Mouse (Mus musculus) urinary bladder, postnatal 36 days (tissue): ENCODE data around the gene Fam184a.
"Not testable (repeated sequence)": the region's sequence is repeated elsewhere in the genome, so short reads cannot be mapped to it uniquely, and the experiment has no call there.

Experiments
- DNase-seq, 2 experiments: peaks; one replicate each; pipeline ENCODE4 v3.0.0; 2022; ENCODE audit warnings: low spot score in 2 of 2, mixed read lengths in 1 of 2

The Fam184a gene

GRCm38 (mm10) chr10:53691263-53691662 is 59.7 kb downstream of the Fam184a start:
- DNase-seq: no peak

GRCm38 (mm10) chr10:53688952-53689584 is 61.9 kb downstream of the Fam184a start:
- DNase-seq: no peak

- DNase-seq: no peak
Observed at GRCm38 (mm10) chr10:53688533-53688932, 62.4 kb downstream of the Fam184a start.

GRCm38 (mm10) chr10:53687888-53688287 is 63.0 kb downstream of the Fam184a start:
- no peak for DNase-seq

- DNase-seq: no peak
Observed at GRCm38 (mm10) chr10:53685806-53686205, 65.1 kb downstream of the Fam184a start.

GRCm38 (mm10) chr10:53683226-53683625 is 67.7 kb downstream of the Fam184a start:
- DNase-seq: no peak

GRCm38 (mm10) chr10:53679690-53680557 is 71.0 kb downstream of the Fam184a start:
- no peak for DNase-seq

GRCm38 (mm10) chr10:53661788-53662187 is 89.1 kb downstream of the Fam184a start:
- DNase-seq: no peak

- not testable (repeated sequence) for DNase-seq
Observed at GRCm38 (mm10) chr10:53654239-53654638, 96.7 kb downstream of the Fam184a start.

GRCm38 (mm10) chr10:53650683-53651082 is 100.2 kb downstream of the Fam184a start:
- DNase-seq: no peak

- no peak for DNase-seq
Observed at GRCm38 (mm10) chr10:53641507-53641906, 109.4 kb downstream of the Fam184a start.

- no peak for DNase-seq
Observed at GRCm38 (mm10) chr10:53635246-53635971, 115.5 kb downstream of the Fam184a start.

- DNase-seq: no peak
Observed at GRCm38 (mm10) chr10:53634160-53634559, 116.8 kb downstream of the Fam184a start.

- not testable (repeated sequence) for DNase-seq
Observed at GRCm38 (mm10) chr10:53630339-53630738, 120.6 kb downstream of the Fam184a start, which contains the start of gene Mcm9. Gene Mcm9, minus strand, starts transcription at chr10:53630439.

- peak; percentile 90 to 97 for DNase-seq
Observed at GRCm38 (mm10) chr10:53629918-53630250, 121.0 kb downstream of the Fam184a start.

- DNase-seq: peak; percentile 88 to 90
Observed at GRCm38 (mm10) chr10:53629247-53629917, 121.5 kb downstream of the Fam184a start.

- DNase-seq: no peak
Observed at GRCm38 (mm10) chr10:53615850-53616616, 134.9 kb downstream of the Fam184a start.

- no peak for DNase-seq
Observed at GRCm38 (mm10) chr10:53613955-53614354, 137.0 kb downstream of the Fam184a start.

GRCm38 (mm10) chr10:53612172-53612571 is 138.8 kb downstream of the Fam184a start:
- no peak for DNase-seq

- DNase-seq: no peak
Observed at GRCm38 (mm10) chr10:53608274-53608673, 142.6 kb downstream of the Fam184a start.

- no peak for DNase-seq
Observed at GRCm38 (mm10) chr10:53605328-53605727, 145.6 kb downstream of the Fam184a start.
